Mouse (Mus musculus) olfactory bulb, adult 2 months (tissue): Measurements from ENCODE around the gene Mpz.

ENCODE experiments used
- CTCF ChIP-seq: fragments of 200-500 bp; IDR thresholded peaks from 2 replicates; pipeline ENCODE4 v1.5.1; 2012; ENCODE audit warnings: low read depth, mild to moderate bottlenecking, low read length, moderate library complexity; ENCODE audit not compliant: insufficient read depth
- POLR2A ChIP-seq: fragments of 200-500 bp; IDR thresholded peaks from 2 replicates; pipeline ENCODE4 v1.6.1; 2012; ENCODE audit warnings: mild to moderate bottlenecking, low read depth, low read length, moderate library complexity; ENCODE audit not compliant: insufficient read depth

GRCm38 (mm10) chr1:171135600-171135999, 14.9 kb upstream of the Mpz start:
- TF ChIP-seq CTCF (no peak), POLR2A (no peak)
